Mouse (Mus musculus) thymus, postnatal 0 days (tissue): ENCODE data around the gene P4htm. TPM values are rescaled to one million over a fixed set of nuclear protein-coding genes. Genes with fewer than 3 reads are reported as not detected.
"Not testable (repeated sequence)": the region's sequence is repeated elsewhere in the genome, so short reads cannot be mapped to it uniquely, and the experiment has no call there.

ENCODE experiments used
- DNase-seq: peaks from one replicate; pipeline ENCODE4 v3.0.0-alpha.2; 2015; ENCODE audit warnings: low spot score
- polyA plus RNA-seq: library from polyadenylated mRNA; unstranded; fragments of >200 nt; fragmentation: Nextera tagmentation; extraction: Ambion mirVana; gene quantifications from 2 replicates; pipeline ENCODE4 v1.2.1, GENCODE M21; 2015

The P4htm gene
- polyA plus RNA-seq, result 3.5 and 3.7 TPM in 2 replicates

GRCm38 (mm10) chr9:108596998-108597764 is at the start of gene P4htm:
TSS of gene P4htm (minus strand) at chr9:108597667.
- DNase-seq, result peak; percentile 60

GRCm38 (mm10) chr9:108639825-108640224 is 42.4 kb upstream of the P4htm start:
- no peak for DNase-seq

- DNase-seq, result no peak
These were observed 37.9 kb upstream of the P4htm start for GRCm38 (mm10) chr9:108635415-108635814.

GRCm38 (mm10) chr9:108633846-108634245 is 36.4 kb upstream of the P4htm start:
- no peak for DNase-seq

- no peak for DNase-seq
These were observed 34.9 kb upstream of the P4htm start for GRCm38 (mm10) chr9:108632375-108632774.

- no peak for DNase-seq
These were observed 34.3 kb upstream of the P4htm start for GRCm38 (mm10) chr9:108631631-108632256.

- no peak for DNase-seq
These were observed 33.2 kb upstream of the P4htm start for GRCm38 (mm10) chr9:108630683-108631082.

GRCm38 (mm10) chr9:108628141-108628540 is 30.7 kb upstream of the P4htm start:
- DNase-seq, result no peak

GRCm38 (mm10) chr9:108626498-108626897 is 29.0 kb upstream of the P4htm start:
- DNase-seq, result no peak

- DNase-seq, result peak; percentile 24
These were observed 19.8 kb upstream of the P4htm start for GRCm38 (mm10) chr9:108617301-108617700.

- DNase-seq, result no peak
These were observed 14.0 kb upstream of the P4htm start for GRCm38 (mm10) chr9:108611488-108611887.

- no peak for DNase-seq
These were observed 11.4 kb upstream of the P4htm start for GRCm38 (mm10) chr9:108608889-108609288.

- DNase-seq, result not testable (repeated sequence)
These were observed 10.5 kb upstream of the P4htm start for GRCm38 (mm10) chr9:108607929-108608328.

- no peak for DNase-seq
These were observed 4.5 kb upstream of the P4htm start for GRCm38 (mm10) chr9:108601986-108602385.

- no peak for DNase-seq
These were observed 2.5 kb upstream of the P4htm start for GRCm38 (mm10) chr9:108600011-108600410.

- DNase-seq, result peak; percentile 95
These were observed 1.6 kb upstream of the P4htm start for GRCm38 (mm10) chr9:108599021-108599566.

GRCm38 (mm10) chr9:108594354-108594753 is 3.1 kb downstream of the P4htm start:
- no peak for DNase-seq

- DNase-seq, result no peak
These were observed 6.0 kb downstream of the P4htm start for GRCm38 (mm10) chr9:108591462-108591861.

GRCm38 (mm10) chr9:108589229-108589628 is 8.2 kb downstream of the P4htm start:
- DNase-seq, result peak; percentile 61

GRCm38 (mm10) chr9:108587571-108588180 is 9.8 kb downstream of the P4htm start:
- DNase-seq, result no peak

- DNase-seq, result no peak
These were observed 18.1 kb downstream of the P4htm start for GRCm38 (mm10) chr9:108579344-108579690.
